Mouse (Mus musculus) MEL (cell line): ENCODE data around the gene Ankar. TPM values are rescaled to one million over a fixed set of nuclear protein-coding genes. Genes with fewer than 3 reads are reported as not detected.

Experiments used
- DNase-seq: peaks from one replicate; pipeline ENCODE4 v3.0.0; 2011; ENCODE audit warnings: low read depth, low spot score
- H3K27ac ChIP-seq: 2 replicates; pipeline ENCODE4 v1.5.1; 2012; ENCODE audit warnings: low read depth, mild to moderate bottlenecking, control low read depth, low read length, moderate library complexity; ENCODE audit not compliant: control insufficient read depth
- H3K27me3 ChIP-seq, 2 experiments: fragments of 150-350 bp in 1 of 2; sonication (generic) in 1 of 2; 2 replicates each; pipeline ENCODE4 v1.6.1; 2012; ENCODE audit warnings: low read length in 2 of 2, mild to moderate bottlenecking in 2 of 2, improper control_type of control experiment in 1 of 2, moderate library complexity in 1 of 2; ENCODE audit not compliant: insufficient read depth in 2 of 2, control insufficient read depth in 1 of 2
- H3K36me3 ChIP-seq, 2 experiments: 2 replicates each; pipeline ENCODE4 v1.6.1; 2012 to 2014; ENCODE audit warnings: low read length in 2 of 2, improper control_type of control experiment in 1 of 2, inconsistent platforms in 1 of 2, mild to moderate bottlenecking in 1 of 2; ENCODE audit not compliant: insufficient read depth in 2 of 2, control insufficient read depth in 1 of 2
- H3K4me1 ChIP-seq, 2 experiments: fragments of 150-350 bp in 1 of 2; sonication (generic) in 1 of 2; 2 replicates each; pipeline ENCODE4 v1.6.1; 2012; ENCODE audit warnings: low read length in 2 of 2, improper control_type of control experiment in 1 of 2, mild to moderate bottlenecking in 1 of 2; ENCODE audit not compliant: insufficient read depth in 2 of 2, control insufficient read depth in 1 of 2
- H3K4me3 ChIP-seq, 2 experiments: fragments of 150-350 bp in 1 of 2; sonication (generic) in 1 of 2; 2 replicates each; pipeline ENCODE4 v1.5.1; 2012; ENCODE audit warnings: low read depth in 2 of 2, low read length in 2 of 2, mild to moderate bottlenecking in 2 of 2, moderate library complexity in 2 of 2, control low read depth in 1 of 2, improper control_type of control experiment in 1 of 2; ENCODE audit not compliant: control insufficient read depth in 1 of 2, insufficient read depth in 1 of 2
- H3K79me2 ChIP-seq: 2 replicates; pipeline ENCODE4 v1.6.1; 2012; ENCODE audit warnings: mild to moderate bottlenecking, low read length, moderate library complexity; ENCODE audit not compliant: control insufficient read depth, poor library complexity, insufficient read depth
- H3K9ac ChIP-seq: 2 replicates; pipeline ENCODE4 v1.6.1; 2012; ENCODE audit warnings: low read depth, mild to moderate bottlenecking, control low read depth, low read length, moderate library complexity; ENCODE audit not compliant: control insufficient read depth, poor library complexity, severe bottlenecking
- H3K9me3 ChIP-seq: fragments of 150-350 bp; sonication (generic); replicated peaks from 2 replicates; pipeline ENCODE4 v1.6.1; 2012; ENCODE audit warnings: mild to moderate bottlenecking, low read length, improper control_type of control experiment, moderate library complexity; ENCODE audit not compliant: insufficient read depth
- BHLHE40 ChIP-seq: IDR thresholded peaks from 2 replicates; pipeline ENCODE4 v1.6.1; 2012; ENCODE audit warnings: low read depth, mild to moderate bottlenecking, inconsistent platforms, low read length, improper control_type of control experiment, borderline replicate concordance
- CHD1 ChIP-seq: IDR thresholded peaks from 2 replicates; pipeline ENCODE4 v1.6.1; 2012; ENCODE audit warnings: low read depth, mild to moderate bottlenecking, inconsistent platforms, low read length, improper control_type of control experiment
- CHD2 ChIP-seq: IDR thresholded peaks from 2 replicates; pipeline ENCODE4 v1.6.1; 2011; ENCODE audit warnings: low read length, improper control_type of control experiment
- E2F4 ChIP-seq: IDR thresholded peaks from 2 replicates; pipeline ENCODE4 v1.6.1; 2011; ENCODE audit warnings: low read depth, low read length, improper control_type of control experiment, borderline replicate concordance
- ELF1 ChIP-seq: IDR thresholded peaks from 2 replicates; pipeline ENCODE4 v1.6.1; 2014; ENCODE audit warnings: low read depth, mild to moderate bottlenecking, inconsistent platforms, low read length, improper control_type of control experiment, moderate library complexity
- GABPA ChIP-seq: IDR thresholded peaks from 2 replicates; pipeline ENCODE4 v1.6.1; 2012; ENCODE audit warnings: low read depth, mild to moderate bottlenecking, inconsistent platforms, low read length, improper control_type of control experiment, moderate library complexity
- HCFC1 ChIP-seq: IDR thresholded peaks from 2 replicates; pipeline ENCODE4 v1.6.1; 2012; ENCODE audit warnings: low read depth, mild to moderate bottlenecking, inconsistent platforms, low read length, improper control_type of control experiment, moderate library complexity
- JUND ChIP-seq: IDR thresholded peaks from 2 replicates; pipeline ENCODE4 v1.6.1; 2011; ENCODE audit warnings: low read depth, mild to moderate bottlenecking, improper control_type of control experiment, low read length
- KAT2A ChIP-seq: conservative IDR thresholded peaks from 2 replicates; pipeline ENCODE4 v1.6.1; 2012; ENCODE audit warnings: low read depth, low read length, improper control_type of control experiment, inconsistent platforms
- MEF2A ChIP-seq: IDR thresholded peaks from 2 replicates; pipeline ENCODE4 v1.6.1; 2014; ENCODE audit warnings: low read depth, mild to moderate bottlenecking, inconsistent platforms, low read length, improper control_type of control experiment; ENCODE audit not compliant: poor library complexity, insufficient replicate concordance, severe bottlenecking; ENCODE audit errors: extremely low read depth
- MXI1 ChIP-seq: IDR thresholded peaks from 2 replicates; pipeline ENCODE4 v1.6.1; 2011; ENCODE audit warnings: mild to moderate bottlenecking, low read depth, low read length, improper control_type of control experiment
- MYB ChIP-seq: IDR thresholded peaks from 2 replicates; pipeline ENCODE4 v1.6.1; 2011; ENCODE audit warnings: mild to moderate bottlenecking, low read depth, low read length, improper control_type of control experiment
- NELFE ChIP-seq: IDR thresholded peaks from 2 replicates; pipeline ENCODE4 v1.6.1; 2011; ENCODE audit warnings: low read depth, low read length, improper control_type of control experiment
- NRF1 ChIP-seq: IDR thresholded peaks from 2 replicates; pipeline ENCODE4 v1.6.1; 2014; ENCODE audit warnings: low read depth, mild to moderate bottlenecking, inconsistent platforms, low read length, improper control_type of control experiment, moderate library complexity; ENCODE audit not compliant: poor library complexity, insufficient read depth, severe bottlenecking
- POLR2A ChIP-seq, 2 experiments: IDR thresholded peaks; 2 replicates each; pipeline ENCODE4 v1.6.1; 2011 to 2012; ENCODE audit warnings: low read length in 2 of 2, mild to moderate bottlenecking in 2 of 2, control low read depth in 1 of 2, improper control_type of control experiment in 1 of 2, low read depth in 1 of 2, moderate library complexity in 1 of 2; ENCODE audit not compliant: control insufficient read depth in 1 of 2, insufficient read depth in 1 of 2, poor library complexity in 1 of 2
- POLR2AphosphoS2 ChIP-seq: IDR thresholded peaks from 2 replicates; pipeline ENCODE4 v1.6.1; 2011; ENCODE audit warnings: low read length, improper control_type of control experiment
- POLR2AphosphoS5 ChIP-seq: IDR thresholded peaks from 2 replicates; pipeline ENCODE4 v1.6.1; 2012; ENCODE audit warnings: low read depth, borderline replicate concordance, mild to moderate bottlenecking, inconsistent platforms, low read length, moderate library complexity, mixed read lengths
- SIN3A ChIP-seq: IDR thresholded peaks from 2 replicates; pipeline ENCODE4 v1.6.1; 2012; ENCODE audit warnings: low read length, improper control_type of control experiment, inconsistent platforms
- SMC3 ChIP-seq: IDR thresholded peaks from 2 replicates; pipeline ENCODE4 v1.6.1; 2011; ENCODE audit warnings: low read depth, low read length, improper control_type of control experiment
- TAL1 ChIP-seq: IDR thresholded peaks from 2 replicates; pipeline ENCODE4 v1.6.1; 2012; ENCODE audit warnings: mild to moderate bottlenecking, inconsistent platforms, low read length, moderate library complexity, mixed read lengths
- TBP ChIP-seq: IDR thresholded peaks from 2 replicates; pipeline ENCODE4 v1.8.0; 2011; ENCODE audit warnings: low read depth, low read length, improper control_type of control experiment
- TCF12 ChIP-seq: IDR thresholded peaks from 2 replicates; pipeline ENCODE4 v1.6.1; 2014; ENCODE audit warnings: low read depth, mild to moderate bottlenecking, inconsistent platforms, low read length, improper control_type of control experiment, moderate library complexity
- UBTF ChIP-seq: IDR thresholded peaks from 2 replicates; pipeline ENCODE4 v1.6.1; 2012; ENCODE audit warnings: low read depth, mild to moderate bottlenecking, inconsistent platforms, low read length, improper control_type of control experiment, moderate library complexity, borderline replicate concordance; ENCODE audit not compliant: insufficient read depth
- USF1 ChIP-seq: IDR thresholded peaks from 2 replicates; pipeline ENCODE4 v1.6.1; 2014; ENCODE audit warnings: low read depth, mild to moderate bottlenecking, inconsistent platforms, low read length, improper control_type of control experiment, moderate library complexity
- ZC3H11A ChIP-seq: IDR thresholded peaks from 2 replicates; pipeline ENCODE4 v1.6.1; 2012; ENCODE audit warnings: low read depth, mild to moderate bottlenecking, inconsistent platforms, low read length, improper control_type of control experiment
- ZNF384 ChIP-seq: IDR thresholded peaks from 2 replicates; pipeline ENCODE4 v1.6.1; 2012; ENCODE audit warnings: low read depth, mild to moderate bottlenecking, inconsistent platforms, low read length, improper control_type of control experiment
- polyA plus RNA-seq, 2 experiments: library from polyadenylated mRNA; stranded (reverse) in 1 of 2; unstranded in 1 of 2; fragments of >175 nt in 1 of 2; fragments of >200 nt in 1 of 2; gene quantifications; 2 replicates each; pipeline versions ENCODE4 v1.2.1 to v1.2.4; 2012; ENCODE audit warnings: low replicate concordance in 2 of 2, low read depth in 1 of 2; ENCODE audit not compliant: insufficient read length in 2 of 2, insufficient read depth in 1 of 2, missing spikeins in 1 of 2
- total RNA-seq: library from RNA; depleted of rRNA; stranded (reverse); fragments of 300-350 nt; gene quantifications from 2 replicates; pipeline ENCODE4 v1.2.3, GENCODE M21; 2012

Ankar gene
- total and polyA plus RNA-seq, 3 experiments, result not detected

GRCm38 (mm10) chr1:72744816-72745506 lies 44.6 kb upstream of the Ankar start:
- Histone ChIP-seq H3K36me3 (no peaks in the 10 kb centered on the region), H3K9me3 (no peaks in the 10 kb centered on the region), H3K27me3 (no peaks in the 10 kb centered on the region), H3K79me2 (no peaks in the 10 kb centered on the region), H3K4me3 (no peak overlapping the region), H3K4me1 (no peaks in the 10 kb centered on the region), H3K27ac (no peak overlapping the region), H3K9ac (no peak overlapping the region)
- DNase-seq, result no peak
- TF ChIP-seq MXI1 (no peak), ZC3H11A (no peak), ZNF384 (no peak), CHD2 (no peak), UBTF (no peak), NELFE (no peak), SMC3 (no peak), JUND (no peak), TBP (no peak), TAL1 (no peak), E2F4 (no peak), MYB (no peak)

DNA sequence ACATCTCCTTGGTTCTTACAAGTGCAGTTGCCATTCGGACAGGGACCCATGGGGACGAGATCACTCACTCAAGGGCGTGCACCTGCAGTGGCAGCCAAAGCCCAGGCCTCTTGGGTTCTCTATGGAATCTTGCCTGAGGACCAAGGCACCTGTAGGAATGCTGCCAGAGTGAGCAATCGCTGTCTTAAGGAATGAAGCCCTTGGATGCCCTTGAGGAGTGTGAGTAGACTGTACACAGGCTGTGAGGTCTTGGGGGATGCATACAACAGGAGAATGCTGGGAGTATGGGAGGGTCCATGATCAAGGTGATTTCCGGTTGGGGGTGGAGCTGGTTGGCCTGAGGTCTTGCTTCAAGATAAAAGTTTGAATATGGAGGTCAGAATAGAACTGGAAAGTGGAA lies 41.0 kb upstream of the Ankar start:
- no peak overlapping the region for H3K9ac ChIP-seq
- H3K36me3 ChIP-seq, result no peaks in the 10 kb centered on the region
- H3K27me3 ChIP-seq, result no peaks in the 10 kb centered on the region
- no peak overlapping the region for H3K4me3 ChIP-seq
- H3K9me3 ChIP-seq, result no peaks in the 10 kb centered on the region
- H3K79me2 ChIP-seq, result no peaks in the 10 kb centered on the region
- no peak overlapping the region for H3K27ac ChIP-seq
- DNase-seq, result no peak
- H3K4me1 ChIP-seq, result no peaks in the 10 kb centered on the region
- no peak for TF ChIP-seq NELFE
- no peak for TF ChIP-seq KAT2A
- no peak for TF ChIP-seq MXI1
- TF ChIP-seq NRF1, result no peak
- no peak for TF ChIP-seq MEF2A
- TF ChIP-seq POLR2AphosphoS2, result no peak
- TF ChIP-seq SIN3A, result no peak
- no peak for TF ChIP-seq BHLHE40
- no peak for TF ChIP-seq POLR2A (IDR thresholded peaks at IDR 0.05; ENCODE audit: control insufficient read depth in 1 of 2, insufficient read depth in 1 of 2, low read depth in 1 of 2, low read length in 2 of 2, poor library complexity in 1 of 2)
- TF ChIP-seq ELF1, result no peak
- no peak for TF ChIP-seq POLR2AphosphoS5
- TF ChIP-seq ZC3H11A, result no peak
- TF ChIP-seq CHD2, result no peak
- TF ChIP-seq USF1, result no peak
- no peak for TF ChIP-seq GABPA
- TF ChIP-seq HCFC1, result no peak
- no peak for TF ChIP-seq CHD1
- no peak for TF ChIP-seq TCF12
- TF ChIP-seq TBP, result no peak
